Mouse (Mus musculus) heart, postnatal 0 days (tissue): Measurements from ENCODE around the gene Reg3b.

ENCODE experiments used
- CTCF ChIP-seq: IDR thresholded peaks from 2 replicates; pipeline ENCODE4 v1.5.1; 2016; ENCODE audit warnings: antibody characterized with exemption, control low read depth, low read depth
- EP300 ChIP-seq: IDR thresholded peaks from 2 replicates; pipeline ENCODE4 v1.6.1; 2016; ENCODE audit warnings: antibody characterized with exemption, low read depth

DNA sequence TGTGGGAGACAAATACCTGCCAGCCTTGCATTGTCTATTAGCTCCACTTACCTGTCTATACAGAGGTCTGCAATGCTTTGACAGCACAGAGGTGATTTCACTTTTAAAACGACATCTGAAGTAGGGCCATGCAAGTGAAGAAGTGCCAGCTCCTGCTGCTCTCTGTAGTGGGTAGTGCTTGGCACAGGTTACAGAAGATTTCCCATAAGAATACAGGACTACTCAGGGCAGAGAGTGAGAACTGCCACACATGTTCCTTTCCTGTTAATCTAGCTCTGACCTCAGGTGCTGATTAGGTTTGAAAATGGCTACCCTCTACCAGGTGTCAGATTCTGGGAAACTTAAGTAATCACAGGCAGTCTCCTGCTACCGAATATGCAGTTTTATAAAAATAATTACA is 8.3 kb downstream of the Reg3b start, which contains the start of gene Reg3d:
- TF ChIP-seq CTCF: no peak
- no peak for TF ChIP-seq EP300
